Mouse (Mus musculus) regulatory T cell (primary cell): ENCODE data around the gene Iqcf5.

Experiments
- in situ Hi-C: fragments of 300-600 bp; cut with MboI, MseI; formaldehyde crosslinking; loops from one replicate; pipeline ENCODE4 v1.15.1; 2025; ENCODE audit warnings: high pct_unique_total_duplicates

Gene Iqcf5

DNA sequence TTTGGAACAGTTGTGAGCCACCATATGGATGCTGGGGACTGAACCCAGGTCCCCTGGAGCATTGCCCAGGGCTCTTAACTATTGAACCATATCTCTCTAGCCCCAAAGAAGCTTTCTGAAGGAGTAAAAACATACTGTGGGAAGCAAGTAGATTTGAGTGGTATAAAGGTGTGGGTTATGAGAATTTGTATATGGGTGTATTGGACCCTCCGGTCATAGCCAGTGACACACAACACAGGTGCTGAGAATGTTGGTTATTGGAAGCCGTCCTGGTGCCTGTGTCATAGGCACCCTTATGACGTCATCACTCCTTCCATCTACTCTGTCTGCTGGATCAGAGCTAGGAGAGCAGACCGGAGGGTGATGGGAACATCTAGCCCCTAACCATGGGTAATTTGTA is at the start of gene Iqcf5:
Gene Iqcf5, plus strand, starts transcription at position 301 of the 400 bp plus-strand sequence.
- in situ Hi-C loops, result no loop called here

DNA sequence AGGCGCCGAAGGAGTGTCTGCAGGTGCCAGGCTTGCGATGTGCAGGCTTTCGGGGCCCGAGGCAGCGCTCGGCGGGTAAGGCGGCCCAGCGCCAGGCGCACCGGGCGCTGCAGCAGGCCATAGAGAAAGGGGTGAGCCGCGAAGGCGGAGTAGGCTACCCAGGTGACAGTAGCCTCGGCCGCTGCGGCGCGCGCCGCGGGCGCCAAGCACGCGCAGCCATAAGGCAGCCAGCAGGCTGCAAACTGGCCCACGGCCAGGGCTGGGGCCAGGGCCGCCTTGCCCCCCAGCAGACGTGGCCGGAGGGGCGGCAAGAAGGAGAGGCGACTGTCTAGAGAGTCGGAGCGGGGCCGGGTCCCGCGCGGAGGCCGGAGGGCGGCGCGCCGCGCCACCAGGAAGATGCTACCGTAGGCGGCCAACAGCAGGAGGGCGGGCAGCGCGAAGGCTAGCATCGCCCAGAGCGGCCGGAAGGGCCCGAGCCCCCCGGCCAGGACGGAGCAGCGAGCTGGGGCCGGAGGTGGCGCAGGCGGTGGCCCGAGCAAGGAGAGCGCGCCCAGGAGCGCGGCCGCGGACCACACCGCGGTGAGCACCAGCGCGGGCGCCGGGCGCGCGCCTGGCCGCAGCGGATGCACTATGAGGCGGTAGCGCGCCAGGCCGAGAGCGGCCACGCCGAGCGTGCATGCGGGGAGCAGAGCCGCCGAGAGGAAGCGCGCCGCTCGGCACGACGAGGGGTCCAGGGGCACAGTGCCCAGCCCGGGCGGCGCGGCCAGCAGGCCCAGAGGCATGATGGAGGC is 49.4 kb upstream of the Iqcf5 start:
- in situ Hi-C loops, result no loop called here

DNA sequence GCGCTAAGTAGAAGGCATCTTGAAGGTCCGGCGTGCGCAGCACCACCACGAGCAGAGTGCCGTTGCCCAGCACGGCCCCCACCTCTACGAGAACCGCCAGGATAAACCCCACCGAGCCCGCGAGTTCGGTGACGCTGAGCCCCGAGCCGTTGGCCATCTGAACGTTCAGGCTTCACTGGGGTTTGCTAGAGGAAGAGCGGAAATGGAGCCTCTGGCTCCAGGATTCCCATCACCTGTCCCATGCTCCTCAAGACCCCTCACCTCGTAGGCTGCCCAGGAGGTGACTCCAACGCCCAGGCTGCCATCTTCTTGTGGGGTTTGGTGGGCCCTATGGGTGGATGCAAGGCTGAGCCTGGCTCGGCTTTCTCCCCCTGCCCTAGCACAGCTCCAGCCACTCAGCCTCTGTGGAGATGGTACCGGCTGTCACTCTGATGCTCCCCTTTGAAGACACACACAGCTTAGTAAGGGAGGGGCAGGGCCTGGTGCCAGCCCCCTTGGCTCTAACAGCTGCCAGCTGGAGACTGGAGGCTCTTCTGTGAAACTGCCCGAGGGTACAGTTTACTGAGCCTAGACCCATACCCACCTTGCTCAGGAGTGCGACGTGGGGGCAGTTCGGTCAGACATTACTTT is 48.7 kb upstream of the Iqcf5 start, which contains the start of gene Gpr62:
Gene Gpr62, minus strand, starts transcription at position 368 of the 630 bp plus-strand sequence.
- in situ Hi-C loops, result no loop called here

DNA sequence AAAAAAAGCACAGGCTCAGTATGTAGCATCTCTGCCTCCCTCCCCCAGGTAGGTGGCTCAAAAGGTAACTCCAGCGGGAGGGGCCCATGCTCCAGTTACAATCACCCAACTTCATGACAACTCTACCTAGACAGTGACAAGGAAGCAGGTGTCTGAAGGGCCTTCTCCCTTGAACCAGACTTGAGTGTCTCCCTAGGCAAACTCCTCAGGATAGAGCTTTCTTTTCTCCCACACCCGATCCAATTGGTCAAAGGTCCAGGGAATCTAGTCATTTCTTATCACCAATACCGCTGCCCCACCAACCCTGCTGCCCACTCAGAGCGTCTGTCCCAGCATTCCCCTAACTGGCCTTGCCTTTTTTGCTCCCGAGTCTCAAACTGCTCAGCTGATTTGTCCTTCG is 47.7 kb upstream of the Iqcf5 start:
- in situ Hi-C loops, result no loop called here

DNA sequence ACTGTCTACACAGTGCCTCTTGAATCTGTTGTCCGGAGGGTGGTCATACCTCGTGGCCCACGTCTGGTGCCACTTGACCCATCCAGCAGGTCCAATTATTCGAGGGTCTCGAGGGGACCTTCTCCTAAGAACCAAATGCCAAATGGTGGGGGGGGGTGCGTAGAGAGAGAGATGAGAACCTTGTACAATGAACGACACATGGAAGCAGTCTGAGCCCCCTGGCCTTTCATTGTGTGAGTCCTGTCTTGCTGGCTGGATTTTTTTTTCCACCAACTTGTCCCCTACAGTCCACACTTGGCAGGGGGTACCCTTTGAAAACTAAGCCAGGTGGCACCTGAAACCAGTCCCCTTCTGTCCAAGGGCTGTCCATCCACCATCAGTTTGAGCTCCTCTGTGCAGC is 46.6 kb upstream of the Iqcf5 start:
- in situ Hi-C loops, result no loop called here

DNA sequence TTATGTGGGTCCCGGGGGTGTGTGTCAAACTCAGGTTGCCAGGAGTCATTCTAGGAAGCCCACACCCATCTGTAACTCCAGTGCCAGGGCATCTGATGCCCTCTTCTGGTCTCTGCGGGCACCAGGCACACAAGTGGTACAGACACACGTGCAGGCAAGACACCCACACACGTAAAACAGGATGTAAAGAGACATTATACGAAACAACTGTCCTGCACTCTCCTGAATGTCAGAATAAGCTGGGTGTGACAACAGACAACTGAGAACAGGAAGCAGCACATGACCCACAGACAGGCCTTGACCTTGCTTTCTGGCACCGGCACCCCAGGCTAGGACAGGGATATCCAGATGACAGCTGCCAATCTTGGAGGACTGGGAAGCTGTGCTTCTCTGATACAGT is 45.1 kb upstream of the Iqcf5 start:
- in situ Hi-C loops, result no loop called here

DNA sequence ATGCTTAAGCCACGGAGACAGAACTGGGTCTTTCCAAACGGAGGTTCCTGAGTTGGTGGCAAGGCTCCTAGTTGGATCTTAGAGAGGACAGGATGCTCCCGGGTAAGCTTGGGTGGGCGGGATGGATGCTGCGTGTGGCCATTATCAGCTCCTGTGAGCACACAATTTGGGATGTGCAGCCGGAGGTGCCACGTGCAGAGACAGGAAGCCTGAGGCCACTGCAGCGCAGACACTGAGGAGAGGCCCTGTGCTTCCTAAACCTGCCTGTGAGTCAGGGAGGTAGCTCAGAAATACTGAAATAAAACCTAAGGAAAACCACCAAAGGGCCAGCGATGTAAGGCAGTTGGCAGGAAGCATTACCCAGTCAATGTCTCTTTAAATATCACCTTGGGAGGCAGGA is 44.6 kb upstream of the Iqcf5 start:
- in situ Hi-C loops, result no loop called here

DNA sequence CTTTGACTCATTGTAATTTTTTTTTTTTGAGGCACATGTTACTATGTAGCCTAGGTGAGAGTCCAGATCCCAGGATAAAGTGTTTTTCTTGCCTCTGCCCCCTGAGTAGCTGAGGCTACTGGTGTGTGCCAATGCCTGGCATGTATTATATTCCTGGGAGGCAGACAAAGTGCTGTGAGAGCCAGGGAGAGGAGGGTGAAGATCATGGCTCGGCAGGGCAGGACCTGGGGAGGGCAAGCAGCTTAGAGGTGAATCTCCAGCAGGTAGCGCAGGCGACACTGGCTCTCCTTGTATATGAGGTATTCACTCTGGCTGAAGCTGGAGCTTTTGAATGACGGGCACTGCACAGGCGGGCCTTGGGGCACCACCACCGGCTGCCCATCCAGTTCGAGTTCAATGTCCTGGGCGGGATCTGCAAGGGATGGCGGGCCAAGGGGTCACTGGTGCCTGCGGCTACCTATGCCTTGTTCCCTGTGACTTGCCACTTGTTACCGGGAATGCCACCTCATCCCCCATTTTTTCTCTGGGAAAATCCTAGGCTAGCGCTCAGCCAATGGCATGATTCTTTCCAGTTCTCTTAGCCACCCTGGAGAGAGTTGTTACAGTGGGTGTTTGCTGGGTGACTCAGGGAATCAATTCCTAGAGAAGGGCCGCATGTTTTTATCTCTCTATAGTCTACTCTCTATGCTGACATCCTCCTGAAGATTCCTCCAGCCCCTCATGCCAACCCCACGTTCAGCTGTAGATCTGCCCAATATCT is 43.2 kb upstream of the Iqcf5 start:
- in situ Hi-C loops, result no loop called here

DNA sequence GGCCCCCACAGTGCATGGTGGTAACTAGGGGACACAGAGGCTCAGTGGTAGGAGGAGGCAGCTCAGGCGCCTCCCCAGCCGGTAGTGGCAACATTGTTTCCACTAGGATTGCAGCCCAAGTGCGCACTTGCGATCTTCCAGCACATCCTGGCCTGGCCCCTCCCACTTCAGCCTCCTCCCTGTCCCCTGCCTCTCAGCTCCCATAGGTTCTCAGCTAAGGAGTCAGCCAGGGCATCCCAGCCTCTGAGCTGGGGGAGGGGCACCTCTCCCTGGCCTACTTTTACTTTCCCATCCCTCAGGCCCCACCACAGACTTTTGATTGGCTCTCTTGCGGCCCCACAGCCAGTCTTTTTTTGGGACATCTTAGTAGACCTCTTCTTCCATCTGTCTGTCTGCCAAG is 42.5 kb upstream of the Iqcf5 start:
- in situ Hi-C loops, result no loop called here

DNA sequence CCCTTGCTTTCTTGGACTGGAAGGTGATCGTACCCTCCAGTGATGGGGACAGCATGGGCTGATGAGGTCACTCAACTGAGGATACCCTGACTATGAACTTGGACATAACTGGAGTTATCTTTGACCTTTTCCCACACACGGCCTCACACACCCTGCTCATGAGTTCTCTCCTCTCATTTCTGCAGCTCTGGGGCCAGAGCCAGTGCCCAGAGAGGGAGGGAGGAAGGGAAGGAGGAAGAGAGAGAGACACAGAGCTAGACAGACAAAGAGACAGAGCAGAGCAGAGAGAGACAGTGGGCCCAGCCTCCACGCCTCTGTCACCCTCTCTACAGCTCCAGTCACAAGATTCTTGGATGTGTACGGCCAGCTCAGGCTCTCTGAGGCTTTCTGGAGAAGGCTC is 42.1 kb upstream of the Iqcf5 start:
- in situ Hi-C loops, result no loop called here

DNA sequence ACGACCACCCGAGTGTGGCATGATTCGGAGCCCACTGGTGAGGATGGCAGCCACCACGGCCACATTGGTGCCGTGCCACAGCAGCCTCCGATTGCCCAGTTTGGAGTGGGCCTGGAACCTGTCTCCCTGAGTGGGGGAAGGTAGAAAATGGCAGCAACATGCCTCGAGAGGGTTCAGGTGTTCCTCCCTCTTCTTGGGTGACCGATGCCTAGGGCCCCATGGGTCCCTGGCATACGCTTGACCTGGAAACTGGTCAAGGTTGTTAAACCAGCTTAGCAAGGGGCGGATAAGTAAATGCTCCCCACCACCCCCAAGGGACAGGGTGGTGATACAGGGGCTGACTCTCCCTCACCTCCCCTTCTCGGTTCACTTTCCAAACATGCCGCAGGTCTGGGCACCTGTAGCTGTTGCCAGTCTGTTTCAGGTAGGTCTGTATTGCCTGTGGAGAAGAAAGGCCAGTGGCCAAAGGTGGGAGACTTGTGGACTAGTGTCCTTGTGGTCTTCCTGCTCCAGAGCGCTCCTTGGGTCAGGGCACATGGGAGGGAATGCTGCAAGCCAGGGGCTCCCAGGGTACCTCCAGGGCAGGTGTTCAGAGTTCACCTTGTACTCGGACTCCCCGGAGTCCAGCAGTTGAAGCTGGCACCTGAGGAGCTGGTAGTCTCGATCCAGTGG is 41.2 kb upstream of the Iqcf5 start:
- in situ Hi-C loops, result no loop called here

DNA sequence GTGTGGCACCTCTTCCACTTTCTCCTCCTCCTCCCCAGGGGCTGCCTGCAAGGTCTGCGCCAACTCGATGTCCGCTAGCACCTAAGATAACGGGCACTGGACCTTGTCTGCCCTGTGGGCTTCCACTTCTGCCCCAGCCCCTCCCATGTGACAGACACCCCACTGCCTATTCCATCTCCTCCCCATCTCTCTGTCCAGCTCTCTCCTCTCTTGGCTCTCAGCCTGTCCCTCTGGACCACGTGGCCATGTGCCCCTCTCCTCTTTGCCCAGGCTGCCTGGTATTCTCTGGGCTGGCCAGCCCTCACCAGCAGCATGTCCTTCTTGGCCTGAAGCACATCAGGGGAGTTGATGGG is 40.6 kb upstream of the Iqcf5 start:
- in situ Hi-C loops, result no loop called here

DNA sequence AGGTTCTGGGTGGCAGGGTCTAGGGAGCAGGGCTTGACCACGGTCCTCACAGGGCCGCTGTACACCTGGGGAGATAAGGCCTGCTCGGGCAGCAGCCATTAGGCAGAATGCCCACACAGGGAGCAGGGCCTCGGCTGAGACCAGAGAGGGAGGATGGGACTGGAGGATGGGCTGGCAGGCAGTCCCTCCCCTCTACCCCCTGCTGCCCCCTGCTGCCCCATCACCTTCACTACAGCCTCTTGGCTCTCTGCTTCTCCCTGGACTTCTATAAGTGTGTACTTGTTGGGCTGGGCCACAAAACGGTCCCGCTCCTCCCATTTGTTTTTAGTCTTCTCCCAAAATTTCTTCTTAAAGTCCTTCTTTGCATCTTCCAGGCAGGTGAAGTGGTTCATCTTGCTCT is 39.9 kb upstream of the Iqcf5 start:
- in situ Hi-C loops, result no loop called here

DNA sequence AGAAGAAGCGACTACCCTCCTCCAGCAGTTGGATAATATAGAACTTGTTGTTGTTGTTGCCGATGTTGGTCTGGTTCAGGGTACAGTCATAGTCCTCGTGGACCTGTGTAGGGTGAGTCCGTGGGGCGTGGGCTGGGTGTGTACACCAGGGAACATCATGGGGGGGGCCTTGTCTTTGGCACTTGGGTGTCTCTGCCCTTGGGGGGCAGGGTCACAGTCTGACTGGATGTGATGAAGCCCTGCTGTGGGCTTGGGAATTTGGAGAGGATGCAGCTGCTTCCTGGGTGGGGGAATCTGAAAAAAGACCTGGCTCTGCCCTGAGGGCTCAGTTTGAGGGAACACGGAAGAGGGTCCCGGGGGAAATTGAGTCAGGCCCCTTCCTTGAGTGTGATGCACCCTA is 39.3 kb upstream of the Iqcf5 start:
- in situ Hi-C loops, result loop anchor here (5.0 kb wide), 2 partner anchors 38 to 193 kb away; partner anchors contain the start of genes Acy1 and Poc1a

DNA sequence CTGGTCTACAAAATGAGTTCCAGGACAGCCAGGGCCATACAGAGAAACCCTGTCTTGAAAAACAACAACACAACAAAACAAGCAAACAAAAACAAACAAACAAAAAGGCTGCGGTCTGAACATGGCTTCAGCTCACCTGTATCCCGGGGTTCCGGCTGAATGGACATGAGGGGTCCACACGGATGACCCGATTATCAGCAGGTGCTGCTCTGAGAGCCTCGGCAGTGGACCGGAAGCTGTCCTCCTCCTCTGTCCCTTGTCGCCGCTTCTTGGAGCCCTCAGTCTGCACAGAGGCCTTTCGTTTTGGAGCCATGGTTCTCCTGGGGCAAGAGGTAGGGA is 38.7 kb upstream of the Iqcf5 start, which contains the start of gene Rrp9:
Gene Rrp9, plus strand, starts transcription at position 301 of the 339 bp plus-strand sequence.
- in situ Hi-C loops, result loop anchor here (5.0 kb wide), 2 partner anchors 38 to 193 kb away; partner anchors contain the start of genes Acy1 and Poc1a

DNA sequence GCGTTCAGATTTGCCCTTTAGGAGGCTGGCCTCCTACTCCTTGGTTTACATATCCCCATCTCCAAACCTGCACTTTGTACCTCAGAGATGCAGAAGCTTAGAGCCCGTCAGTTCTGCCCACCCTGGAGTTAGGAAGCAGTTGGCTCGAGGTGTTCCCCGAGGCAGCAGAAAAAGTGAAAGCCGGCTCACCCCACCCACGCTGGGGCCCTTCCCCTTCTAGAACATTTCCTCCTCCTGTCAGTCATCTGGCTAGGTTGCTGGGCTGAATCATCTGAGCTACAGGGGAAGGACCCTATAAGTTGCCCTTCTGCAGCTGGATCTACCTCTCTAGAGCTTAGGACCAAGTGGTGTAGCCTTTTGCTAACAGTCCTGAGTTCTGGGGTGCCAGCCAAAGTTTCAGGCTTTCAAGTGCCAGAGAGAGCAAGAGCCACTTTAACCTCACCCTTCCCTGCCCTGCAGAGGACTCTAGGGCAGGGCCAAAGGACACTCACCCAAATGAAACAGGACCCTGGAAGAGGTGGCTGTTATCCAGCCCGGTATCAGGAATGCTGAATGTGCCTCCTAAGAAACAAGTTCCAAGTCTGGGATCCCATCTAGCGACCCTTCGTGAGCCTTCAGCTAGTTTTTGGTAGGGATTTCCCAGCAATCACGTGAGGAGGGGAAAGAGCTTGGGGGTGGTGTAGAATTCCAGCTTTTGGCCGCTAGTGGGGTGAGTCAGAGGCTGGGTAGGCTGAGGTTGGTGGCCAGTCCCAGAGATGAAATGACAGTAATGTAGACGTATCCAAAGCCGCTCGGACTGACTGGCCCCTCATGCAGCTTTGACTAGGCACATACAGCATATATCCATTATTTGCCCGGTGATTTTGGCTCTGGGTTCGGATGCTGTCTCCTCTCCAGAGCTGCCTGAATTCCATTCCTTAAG is 38.1 kb upstream of the Iqcf5 start:
- in situ Hi-C loops, result loop anchor here (5.0 kb wide), 2 partner anchors 39 to 194 kb away; partner anchors contain the start of genes Acy1 and Poc1a

DNA sequence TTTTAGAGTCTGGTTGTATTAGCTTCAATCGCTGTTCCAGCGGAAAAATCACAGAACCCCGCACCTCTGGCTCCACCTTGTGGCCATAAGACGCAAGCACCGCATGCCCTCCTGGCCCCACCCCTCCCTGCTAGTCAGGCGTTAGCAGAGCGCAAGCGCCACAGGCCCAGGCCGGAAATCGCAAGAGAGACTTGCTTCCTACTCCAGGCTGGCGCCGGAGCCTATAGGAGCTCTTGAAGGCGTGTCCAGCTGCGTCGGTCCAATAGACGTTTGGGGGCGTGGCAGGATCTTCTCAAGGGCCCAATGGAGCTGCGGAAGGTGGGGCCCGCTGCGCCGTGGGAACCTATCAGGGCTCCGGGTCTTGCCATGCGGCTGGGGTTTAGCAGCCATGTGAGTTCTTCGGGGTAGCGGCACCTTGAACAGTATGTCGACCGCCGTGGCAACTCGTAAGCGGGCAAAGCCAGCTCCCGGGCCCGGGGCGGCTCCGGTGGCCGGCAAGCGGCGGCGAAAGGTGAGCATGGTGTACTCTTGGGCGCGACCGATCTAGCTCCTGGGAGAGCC is 37.4 kb upstream of the Iqcf5 start, which contains the start of gene Parp3:
Gene Parp3, minus strand, starts transcription at position 26 of the 561 bp plus-strand sequence.
- in situ Hi-C loops, result loop anchor here (5.0 kb wide), 2 partner anchors 40 to 195 kb away; partner anchors contain the start of genes Acy1 and Poc1a

DNA sequence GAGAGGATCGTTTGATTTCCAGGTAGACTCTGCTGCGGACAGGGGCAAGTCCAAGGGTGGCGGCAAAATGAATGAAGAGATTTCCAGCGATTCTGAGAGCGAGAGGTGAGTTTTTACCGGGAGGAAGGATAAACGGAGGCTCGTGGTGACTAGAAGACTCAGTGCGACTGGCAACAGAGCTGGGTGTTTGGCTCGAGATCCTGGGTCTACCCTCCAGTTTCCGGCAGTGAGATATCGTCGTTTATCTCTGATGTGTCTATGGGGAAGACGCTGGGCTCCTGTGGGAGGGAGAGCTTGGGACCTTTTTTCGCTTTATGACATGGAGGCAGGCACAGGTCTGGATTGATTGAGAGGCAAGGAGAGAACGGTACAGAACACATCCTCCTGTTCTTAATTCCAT is 36.7 kb upstream of the Iqcf5 start:
- in situ Hi-C loops, result loop anchor here (5.0 kb wide), 2 partner anchors 40 to 195 kb away; partner anchors contain the start of genes Acy1 and Poc1a

DNA sequence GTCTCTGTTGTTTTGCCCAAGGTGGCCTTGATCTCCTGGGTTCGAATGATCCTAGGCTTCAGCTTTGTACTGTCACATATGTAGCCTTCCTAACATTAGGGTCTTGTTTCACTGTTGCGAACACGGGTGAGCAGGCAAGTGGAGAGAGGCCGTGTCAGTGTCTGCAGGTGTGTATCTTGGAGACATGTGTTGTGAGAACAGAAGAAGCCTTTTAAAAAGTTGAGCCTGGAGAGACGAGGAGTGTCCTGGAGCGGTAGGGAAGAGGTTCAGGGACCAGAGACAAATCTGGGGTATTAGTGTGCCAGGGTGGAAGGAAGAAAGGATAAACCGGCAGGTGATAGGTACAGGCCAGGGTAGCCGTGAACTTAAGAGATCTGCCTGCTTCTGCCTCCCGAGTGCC is 36.3 kb upstream of the Iqcf5 start:
- in situ Hi-C loops, result loop anchor here (5.0 kb wide), 2 partner anchors 41 to 196 kb away; partner anchors contain the start of genes Acy1 and Poc1a

DNA sequence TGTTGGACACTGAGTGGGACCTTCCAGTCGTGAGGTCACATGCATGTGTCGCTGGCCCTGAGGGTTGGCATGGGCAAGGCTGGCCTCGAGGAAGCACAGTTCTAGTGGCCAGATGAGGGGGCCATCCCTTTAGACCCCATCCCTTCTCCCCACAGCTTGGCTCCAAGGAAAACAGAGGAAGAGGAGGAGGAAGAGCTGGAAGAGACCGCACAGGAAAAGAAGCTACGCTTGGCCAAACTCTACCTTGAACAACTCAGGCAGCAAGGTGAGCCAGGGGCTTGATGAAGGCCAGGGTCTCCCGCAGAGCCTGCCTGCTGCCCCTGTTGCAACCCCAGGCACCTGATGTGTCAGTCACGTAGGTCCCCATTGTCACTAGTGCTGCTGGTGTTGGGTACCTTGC is 33.8 kb upstream of the Iqcf5 start:
- in situ Hi-C loops, result no loop called here
